Mouse (Mus musculus) adrenal gland, postnatal 36 days (tissue): ENCODE measurements at regions not wholly inside any gene's neighbourhood (a gene's known extent, or its start where the extent isn't known, plus 50 kb on each side); places are given as distances from the start of the nearest gene placed in this dataset.

Source experiments
- DNase-seq, 2 experiments: peaks; one replicate each; pipeline ENCODE4 v3.0.0; 2021; ENCODE audit warnings: mixed read lengths in 1 of 2

DNA sequence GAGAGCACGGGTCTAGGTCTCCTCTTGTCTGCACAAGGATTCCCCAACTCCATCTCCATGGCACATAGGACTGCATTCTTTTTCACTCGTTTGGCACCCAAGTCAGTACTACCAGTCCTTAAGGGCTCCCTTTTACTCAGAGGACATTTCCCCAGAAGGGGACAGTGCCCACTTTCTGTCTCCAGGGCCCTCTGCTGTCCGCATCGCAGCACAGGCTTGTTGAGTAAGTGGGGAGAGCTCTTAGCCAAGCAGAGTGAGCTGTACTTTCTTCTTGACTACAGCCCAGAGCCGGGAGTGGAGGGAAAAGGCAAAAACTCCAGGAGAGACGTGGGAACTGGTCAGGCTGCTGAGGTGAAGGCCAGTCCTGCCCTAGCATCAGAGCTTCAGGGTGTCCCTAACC lies 69.5 kb upstream of the Agap1 start:
- DNase-seq, result no peak

DNA sequence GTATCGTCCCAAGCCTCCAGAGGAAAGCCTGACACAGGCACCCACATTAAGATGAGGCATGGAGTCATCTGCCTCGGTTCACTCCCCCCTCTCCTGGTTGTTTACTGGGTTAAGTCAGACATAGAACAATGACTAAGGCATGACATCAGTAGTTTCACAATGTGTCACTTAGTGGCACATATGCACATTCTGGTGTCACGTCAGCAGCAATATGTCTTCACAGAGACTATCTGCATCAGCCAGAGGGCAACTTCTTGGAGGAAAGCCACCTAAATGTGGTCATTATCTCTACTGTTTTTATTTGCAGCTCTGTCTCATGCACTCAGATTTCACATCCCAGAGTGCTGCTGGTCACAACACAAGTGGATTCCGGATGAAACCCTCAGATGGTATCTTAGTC lies 61.9 kb upstream of the Agap1 start:
- DNase-seq, result no peak

DNA sequence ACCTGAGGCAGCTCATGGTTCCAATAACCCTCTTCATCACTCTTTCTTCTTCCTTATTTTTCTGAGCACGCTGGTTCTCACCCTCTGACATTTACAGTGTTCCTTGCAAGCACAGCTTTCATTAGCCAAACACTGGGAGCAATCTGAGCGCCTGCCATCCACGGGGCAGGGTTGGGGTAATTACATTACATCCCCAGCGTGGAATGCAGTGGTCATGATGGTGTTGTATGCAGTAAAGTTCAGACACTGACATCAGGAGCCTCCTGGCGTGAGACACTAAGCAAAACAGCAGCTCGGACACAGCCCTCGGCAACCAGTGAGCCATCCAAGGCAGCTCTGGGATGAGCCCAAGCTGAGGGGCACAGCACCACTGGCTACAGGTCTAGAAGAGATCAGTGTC lies 60.1 kb upstream of the Agap1 start:
- no peak for DNase-seq

DNA sequence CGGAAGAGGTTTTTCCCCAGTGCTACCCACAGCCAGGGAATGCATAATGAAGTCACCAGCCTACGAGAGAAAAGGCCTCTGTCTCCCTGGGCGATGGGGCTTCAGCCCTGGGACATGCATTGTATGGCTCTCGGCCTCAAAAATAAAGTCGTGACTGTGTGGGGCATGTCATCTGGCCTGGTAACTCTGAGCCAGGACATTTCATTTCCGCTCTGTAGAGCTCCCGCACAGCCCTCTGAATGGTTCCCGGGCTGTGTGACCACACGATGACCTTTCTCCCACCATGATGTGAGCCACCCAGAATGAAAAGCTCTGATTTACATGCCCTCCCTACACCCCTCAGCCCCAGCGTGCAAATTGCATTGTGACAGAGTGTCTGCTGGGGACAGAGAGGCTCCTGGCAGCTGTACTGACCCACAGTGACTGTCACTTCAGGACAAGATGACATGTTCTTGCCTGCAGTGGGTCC lies 53.8 kb upstream of the Agap1 start:
- no peak for DNase-seq

DNA sequence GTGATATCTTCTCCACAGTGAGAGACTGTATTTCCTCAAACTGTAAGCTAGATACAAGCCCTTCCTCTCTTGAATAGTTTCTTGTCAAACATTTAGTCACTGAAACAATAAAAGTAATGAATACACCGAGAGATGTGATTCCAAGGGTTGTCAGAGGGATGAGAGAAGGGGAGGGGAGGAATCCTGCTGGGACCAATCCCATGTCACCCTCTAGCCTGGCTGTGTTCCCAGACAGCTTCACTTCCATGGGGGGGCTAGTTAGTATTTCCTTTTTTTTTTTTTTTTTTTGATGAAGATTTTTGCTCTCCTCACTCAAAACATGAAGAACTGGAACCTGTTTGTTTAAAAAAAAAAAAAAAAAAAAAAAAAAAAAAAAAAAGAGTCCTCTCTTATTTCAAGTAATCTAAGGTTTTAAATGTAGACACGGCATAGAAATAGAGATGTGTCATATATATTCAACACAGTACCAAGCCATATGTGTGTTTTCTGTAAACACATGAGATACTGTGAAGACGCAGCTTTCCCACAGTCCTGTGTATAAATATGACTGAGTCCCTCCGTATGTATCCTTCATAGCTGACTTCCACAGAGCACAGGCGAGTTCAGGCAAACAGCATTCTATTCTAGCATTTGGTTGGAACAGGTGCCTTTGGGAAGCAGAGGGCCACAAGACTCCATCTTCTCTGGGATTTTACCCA lies 51.9 kb upstream of the Agap1 start:
- DNase-seq, result no peak

DNA sequence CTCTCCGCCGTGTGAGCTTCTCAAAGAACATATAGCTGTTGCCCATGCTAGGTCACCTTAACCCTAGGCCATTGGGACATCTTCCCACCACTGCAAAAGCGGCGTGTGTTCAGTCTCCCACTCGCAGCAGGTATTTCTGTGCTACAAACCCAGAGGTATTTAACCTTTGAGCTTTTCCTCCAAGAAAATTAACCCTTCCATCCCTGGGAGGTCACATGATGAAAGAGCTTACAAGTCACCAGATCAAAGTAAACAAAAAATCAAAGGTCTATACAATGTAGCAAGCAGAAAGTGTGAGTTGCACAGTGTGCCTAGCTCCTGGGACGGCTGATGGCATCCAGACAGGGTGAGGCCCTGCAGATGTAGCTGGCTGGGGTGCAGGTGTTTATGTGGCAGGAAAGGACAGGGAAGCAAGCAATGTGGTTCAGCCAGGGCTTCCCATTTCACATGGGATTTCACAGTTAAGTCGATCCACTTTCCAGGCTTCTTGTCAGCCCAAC lies 51.0 kb upstream of the Agap1 start:
- no peak for DNase-seq
